Mouse (Mus musculus) megakaryocyte, embryonic 14.5 days (primary cell): Measurements from ENCODE around the gene Chordc1.

Experiments
- FLI1 ChIP-seq: IDR thresholded peaks from 2 replicates; pipeline ENCODE4 v1.6.1; 2012; ENCODE audit warnings: low read length, inconsistent platforms, mixed read lengths
- GATA1 ChIP-seq: IDR thresholded peaks from 3 replicates; pipeline ENCODE4 v1.6.1; 2012; ENCODE audit warnings: mixed read lengths, low read length, inconsistent platforms, borderline replicate concordance

DNA sequence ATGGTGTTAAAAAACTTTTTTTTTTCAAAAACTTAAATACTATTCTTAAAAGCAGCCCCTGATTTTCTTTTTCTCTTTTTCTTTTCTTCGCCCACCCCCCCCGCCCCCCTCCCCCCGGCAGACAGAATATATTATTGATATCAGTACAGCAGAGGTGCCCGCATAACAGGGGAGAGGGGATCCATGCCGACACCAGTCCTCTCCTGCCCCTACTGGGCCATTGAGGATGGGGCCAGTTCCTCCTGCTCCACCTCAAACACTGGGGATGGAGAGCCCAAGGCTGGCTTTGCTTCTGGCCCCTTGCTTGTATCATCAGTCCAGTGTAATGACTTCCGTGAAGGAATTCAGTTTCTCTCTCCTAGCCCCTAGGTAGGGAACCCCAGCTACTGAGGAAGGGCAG lies 6.4 kb downstream of the Chordc1 start:
- TF ChIP-seq GATA1: no peak
- TF ChIP-seq FLI1: no peak
